Mouse (Mus musculus): Measurements from ENCODE around the gene Hnf4a. TPM values are rescaled to one million over a fixed set of nuclear protein-coding genes. Genes with fewer than 3 reads are reported as not detected.
"Not testable (repeated sequence)": the region's sequence is repeated elsewhere in the genome, so short reads cannot be mapped to it uniquely, and the experiment has no call there.

Hnf4a gene
- polyA plus RNA-seq, 1 experiment from 2014 or later: not detected

DNA sequence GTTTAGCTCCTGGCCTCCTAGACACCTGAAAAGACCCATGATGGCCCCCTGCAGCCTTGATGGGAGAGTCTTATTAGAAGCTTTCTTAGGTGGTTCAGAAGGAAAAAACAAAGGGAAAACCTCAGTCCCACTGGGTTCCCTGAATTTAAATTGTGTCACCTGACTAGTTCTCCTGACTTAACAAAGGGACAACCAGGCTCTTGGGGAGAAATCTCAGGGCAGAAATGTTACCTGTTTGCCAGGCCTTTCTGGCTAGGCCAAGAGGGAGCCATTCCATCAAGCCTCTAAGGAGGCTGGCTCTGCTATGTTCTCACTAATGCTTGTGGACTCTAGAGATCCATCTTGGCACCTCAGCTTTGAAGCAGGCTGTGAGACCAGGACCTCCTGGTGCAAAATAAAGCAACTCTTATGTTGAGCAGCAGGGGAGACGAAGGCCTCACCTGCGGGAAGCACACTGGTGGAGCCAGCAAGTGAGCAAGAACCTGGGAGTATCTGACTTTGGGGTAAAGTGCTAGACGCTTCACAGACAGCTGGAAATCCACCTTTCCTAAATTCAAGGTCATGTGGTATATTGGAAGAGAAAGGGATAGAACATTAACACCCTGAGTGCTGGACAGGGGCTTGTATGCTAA, 110.7 kb downstream of the Hnf4a start:
- 76% methylated on average over 3 of the region's 3 CpGs for WGBS
- ATAC-seq (ENCODE audit: insufficient number of reproducible peaks, low FRiP score, low TSS enrichment, low read depth): no peak
- DNase-seq (ENCODE audit: low spot score): no peak
- H3K9me3 ChIP-seq (ENCODE audit: control insufficient read depth, low read length): no peaks in the 10 kb centered on the region
- peaks cover 14% of the 10 kb centered on the region for H3K36me3 ChIP-seq (ENCODE audit: control insufficient read depth, insufficient read depth, low read length)
- no peaks in the 10 kb centered on the region for H3K27me3 ChIP-seq (ENCODE audit: control insufficient read depth, insufficient read depth, low read length)
- no peak overlapping the region for H3K4me3 ChIP-seq (ENCODE audit: low read depth, low read length)
- no peak overlapping the region for H3K27ac ChIP-seq (replicated peaks; ENCODE audit: low read depth, low read length)
- H3K4me1 ChIP-seq (ENCODE audit: control insufficient read depth, insufficient read depth, low read length): no peaks in the 10 kb centered on the region
- no peak overlapping the region for H3K4me2 ChIP-seq (ENCODE audit: low read depth, severe bottlenecking)
- H3K9ac ChIP-seq (ENCODE audit: low read length): no peak overlapping the region

DNA sequence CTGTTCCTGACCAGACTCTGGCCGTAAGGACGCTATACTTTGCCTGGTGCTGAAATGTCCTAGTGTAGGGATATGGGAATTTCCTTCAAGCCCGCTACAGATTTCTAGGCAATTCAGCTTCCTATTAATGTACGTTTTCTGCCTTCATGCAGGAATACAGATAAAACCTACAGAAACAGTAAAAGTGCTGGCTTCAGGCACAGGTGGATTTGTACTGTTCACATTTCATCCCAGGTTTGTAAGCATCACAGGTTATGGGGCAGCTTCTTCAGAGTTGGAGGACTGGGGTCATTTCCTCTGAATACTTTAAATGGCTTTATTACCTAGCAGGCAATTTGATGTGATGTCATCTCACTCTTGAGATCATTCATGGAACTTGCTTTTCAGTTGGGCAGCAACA, 111.3 kb downstream of the Hnf4a start:
- DNase-seq (ENCODE audit: low spot score) (no peak), ATAC-seq (ENCODE audit: insufficient number of reproducible peaks, low FRiP score, low TSS enrichment, low read depth) (no peak)
- Histone ChIP-seq H3K27ac (replicated peaks; ENCODE audit: low read depth, low read length) (no peak overlapping the region), H3K36me3 (ENCODE audit: control insufficient read depth, insufficient read depth, low read length) (peaks cover 16% of the 10 kb centered on the region), H3K4me1 (ENCODE audit: control insufficient read depth, insufficient read depth, low read length) (no peaks in the 10 kb centered on the region), H3K4me3 (ENCODE audit: low read depth, low read length) (no peak overlapping the region), H3K9me3 (ENCODE audit: control insufficient read depth, low read length) (no peaks in the 10 kb centered on the region), H3K9ac (ENCODE audit: low read length) (no peak overlapping the region), H3K27me3 (ENCODE audit: control insufficient read depth, insufficient read depth, low read length) (no peaks in the 10 kb centered on the region), H3K4me2 (ENCODE audit: low read depth, severe bottlenecking) (no peak overlapping the region)
- WGBS: 90% methylated on average over 4 of the region's 4 CpGs

DNA sequence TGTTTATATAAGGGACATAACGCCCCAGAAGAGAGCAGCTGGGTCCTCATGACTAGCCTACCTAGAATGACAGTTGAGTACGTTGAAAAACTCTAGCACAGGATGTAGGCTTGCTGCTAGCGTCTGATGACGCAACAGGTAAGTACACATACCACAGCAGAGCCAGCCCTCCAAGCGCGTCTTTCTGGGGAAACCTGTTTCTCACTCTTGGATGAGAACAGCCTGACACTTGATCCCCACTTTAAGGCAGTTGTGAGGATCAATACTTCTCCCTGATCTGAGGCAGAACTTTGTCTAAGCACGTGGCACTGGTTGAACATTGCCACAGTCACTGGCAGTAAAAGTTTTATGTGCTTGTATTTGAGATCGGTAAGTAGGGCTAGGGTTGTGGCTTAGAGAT, 113.8 kb downstream of the Hnf4a start:
- WGBS: 85% methylated on average over 8 of the region's 8 CpGs
- no peaks in the 10 kb centered on the region for H3K9me3 ChIP-seq (ENCODE audit: control insufficient read depth, low read length)
- no peak overlapping the region for H3K27ac ChIP-seq (replicated peaks; ENCODE audit: low read depth, low read length)
- peaks cover 12% of the 10 kb centered on the region; the same call in 1 of the 2 replicates for H3K36me3 ChIP-seq (ENCODE audit: control insufficient read depth, insufficient read depth, low read length)
- H3K9ac ChIP-seq (ENCODE audit: low read length): no peak overlapping the region
- no peak for ATAC-seq (ENCODE audit: insufficient number of reproducible peaks, low FRiP score, low TSS enrichment, low read depth)
- DNase-seq (ENCODE audit: low spot score): no peak
- no peak overlapping the region for H3K4me2 ChIP-seq (ENCODE audit: low read depth, severe bottlenecking)
- H3K4me3 ChIP-seq (ENCODE audit: low read depth, low read length): no peak overlapping the region
- H3K27me3 ChIP-seq (ENCODE audit: control insufficient read depth, insufficient read depth, low read length): no peaks in the 10 kb centered on the region
- H3K4me1 ChIP-seq (ENCODE audit: control insufficient read depth, insufficient read depth, low read length): no peaks in the 10 kb centered on the region

DNA sequence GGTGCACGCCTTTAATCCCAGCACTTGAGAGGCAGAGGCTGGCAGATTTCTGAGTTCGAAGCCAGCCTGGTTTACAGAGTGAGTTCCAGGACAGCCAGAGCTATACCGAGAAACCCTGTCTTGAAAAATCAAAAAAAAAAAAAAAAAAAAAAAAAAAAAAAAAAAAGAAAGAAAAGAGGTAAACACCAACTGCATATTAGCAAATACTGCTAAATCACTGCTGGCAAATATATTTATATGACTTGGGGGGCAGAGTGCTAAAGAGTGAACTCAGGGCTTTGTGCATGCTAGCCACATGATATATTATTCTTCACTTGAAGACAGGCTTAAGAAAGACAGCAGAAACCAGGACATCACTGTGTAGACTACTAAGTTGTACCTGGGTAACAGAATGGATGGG, 114.8 kb downstream of the Hnf4a start:
- not testable (repeated sequence) for H3K9me3 ChIP-seq (ENCODE audit: control insufficient read depth, low read length); H3K27ac ChIP-seq (replicated peaks; ENCODE audit: low read depth, low read length); H3K9ac ChIP-seq (ENCODE audit: low read length); H3K4me2 ChIP-seq (ENCODE audit: low read depth, severe bottlenecking); H3K27me3 ChIP-seq (ENCODE audit: control insufficient read depth, insufficient read depth, low read length); H3K4me1 ChIP-seq (ENCODE audit: control insufficient read depth, insufficient read depth, low read length); ATAC-seq (ENCODE audit: insufficient number of reproducible peaks, low FRiP score, low TSS enrichment, low read depth); H3K4me3 ChIP-seq (ENCODE audit: low read depth, low read length); DNase-seq (ENCODE audit: low spot score)
- WGBS: 91% methylated on average over 3 of the region's 3 CpGs
- H3K36me3 ChIP-seq (ENCODE audit: control insufficient read depth, insufficient read depth, low read length): peaks cover 12% of the 10 kb centered on the region; the same call in 1 of the 2 replicates

Other genes starting within 250 kb of the Hnf4a start
- gene Jph2, start 108.8 kb upstream of the Hnf4a start, polyA plus RNA-seq (2014; fragmentation: Nextera tagmentation; extraction: Ambion mirVana): 0.16 and 0.45 TPM in 2 replicates
- gene Oser1, start 82.1 kb upstream of the Hnf4a start, polyA plus RNA-seq (2014; fragmentation: Nextera tagmentation; extraction: Ambion mirVana): 88.3 and 92.5 TPM in 2 replicates
- 0.28 and 0.51 TPM in 2 replicates for gene Gdap1l1, start 68.3 kb upstream of the Hnf4a start, polyA plus RNA-seq (2014; fragmentation: Nextera tagmentation; extraction: Ambion mirVana)
- gene Fitm2, start 34.2 kb upstream of the Hnf4a start, polyA plus RNA-seq (2014; fragmentation: Nextera tagmentation; extraction: Ambion mirVana): 9.5 and 9.6 TPM in 2 replicates
- not detected in 2 replicates for gene R3hdml, start 14.5 kb upstream of the Hnf4a start, polyA plus RNA-seq (2014; fragmentation: Nextera tagmentation; extraction: Ambion mirVana)
- 43.3 and 46.3 TPM in 2 replicates for gene Ttpal, start 95.5 kb downstream of the Hnf4a start, polyA plus RNA-seq (2014; fragmentation: Nextera tagmentation; extraction: Ambion mirVana)
- gene Serinc3, start 138.3 kb downstream of the Hnf4a start, polyA plus RNA-seq (2014; fragmentation: Nextera tagmentation; extraction: Ambion mirVana): 25.2 and 26.8 TPM in 2 replicates
- gene Pkig, start 151.6 kb downstream of the Hnf4a start, polyA plus RNA-seq (2014; fragmentation: Nextera tagmentation; extraction: Ambion mirVana): 174 and 177 TPM in 2 replicates
- 9.7 and 10.9 TPM in 2 replicates for gene Ada, start 243.4 kb downstream of the Hnf4a start, polyA plus RNA-seq (2014; fragmentation: Nextera tagmentation; extraction: Ambion mirVana)

Measured in limb, embryonic 11.5 days (tissue).